Mouse (Mus musculus): Measurements from ENCODE around the gene Crybg1.

DNA sequence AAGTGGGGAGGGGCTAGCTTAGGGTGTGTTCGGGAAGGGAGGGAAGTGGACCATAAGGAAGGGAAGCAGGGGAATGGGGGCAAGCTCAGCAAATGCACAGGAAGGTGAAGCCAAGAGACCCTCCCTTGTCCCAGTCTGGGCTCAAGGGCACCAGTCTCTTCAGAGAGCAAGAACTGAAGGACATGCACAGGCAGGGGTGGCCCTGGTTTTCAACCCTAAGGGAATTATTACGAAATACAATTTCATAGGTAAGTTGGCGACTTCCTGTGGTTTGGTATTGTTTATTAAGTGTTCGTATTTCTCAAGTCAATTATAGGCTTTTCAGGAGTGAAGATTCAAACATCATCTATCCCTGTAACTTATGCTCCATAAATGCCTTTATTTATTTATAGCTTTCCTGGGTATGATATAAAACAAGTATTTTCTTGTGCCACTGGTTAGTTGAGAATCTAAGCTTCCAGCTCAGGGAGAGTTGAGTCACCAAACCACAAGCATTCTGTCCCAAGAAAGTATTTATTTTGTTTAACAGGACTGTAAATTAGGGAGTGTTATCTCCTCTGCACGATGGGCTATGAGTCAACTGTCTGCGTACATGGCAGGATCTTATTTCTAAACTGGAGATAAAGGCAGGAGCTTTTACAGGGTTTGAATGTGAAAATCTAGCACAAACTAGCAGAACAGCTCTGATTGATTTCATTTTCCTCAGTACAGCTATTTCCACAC is 69.7 kb downstream of the Crybg1 start:
- TF ChIP-seq CTCF (IDR thresholded peaks at IDR 0.05; ENCODE audit: low read depth), result no peak
- no peak for TF ChIP-seq EP300 (IDR thresholded peaks at IDR 0.05; ENCODE audit: low read depth)
